Mouse (Mus musculus): Measurements from ENCODE around the gene Tagln.

The Tagln gene

GRCm38 (mm10) chr9:45907078-45907428, 28.8 kb downstream of the Tagln start:
- DNase-seq (ENCODE audit: low spot score), result no peak

DNA sequence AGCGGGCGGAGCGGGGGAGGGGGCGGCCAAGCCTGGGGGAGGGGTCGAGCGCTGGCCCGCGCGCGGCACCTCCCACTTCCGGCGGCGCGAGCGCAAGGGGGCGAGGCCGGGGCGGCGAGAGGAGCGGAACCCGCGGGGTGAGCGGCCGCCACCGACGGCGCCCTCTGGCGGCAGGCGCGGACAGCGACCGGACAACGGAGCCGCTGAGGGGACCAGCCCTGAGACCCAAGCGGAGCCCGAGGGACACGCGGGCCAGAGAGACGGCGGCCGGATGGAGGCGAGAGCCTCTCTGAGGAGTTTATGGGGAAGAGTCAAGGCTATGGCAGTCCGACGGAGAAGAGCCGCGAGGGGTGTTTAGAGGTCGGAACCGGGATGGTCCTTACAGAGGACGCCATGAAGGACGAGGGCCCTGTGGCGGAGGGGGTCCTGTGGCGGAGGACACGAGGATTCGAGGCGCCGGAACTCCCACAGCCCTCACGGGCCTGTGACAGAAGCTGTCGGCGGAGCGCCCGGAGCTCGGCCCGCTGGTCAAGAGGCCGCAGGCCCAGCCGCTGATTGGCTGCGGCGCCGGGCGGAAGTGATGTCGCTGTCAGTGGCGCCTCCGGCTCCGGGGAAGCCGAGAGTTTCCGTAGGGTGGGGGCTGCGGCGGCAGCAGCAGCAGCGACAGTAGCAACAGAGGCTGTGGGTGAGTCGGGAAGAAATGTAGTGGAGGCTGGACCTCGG, 29.3 kb downstream of the Tagln start, which contains the start of the genes Pcsk7 and Rnf214:
Gene Pcsk7, plus strand, starts transcription at position 143 of the 723 bp plus-strand sequence.
Gene Rnf214, minus strand, starts transcription at position 557 of the 723 bp plus-strand sequence.
- DNase-seq (ENCODE audit: low spot score), result peak; percentile 81

- DNase-seq (ENCODE audit: low spot score), result no peak
These were observed 30.0 kb downstream of the Tagln start for GRCm38 (mm10) chr9:45905811-45906237.

- no peak for DNase-seq (ENCODE audit: low spot score)
These were observed 30.7 kb downstream of the Tagln start for GRCm38 (mm10) chr9:45905196-45905595.

GRCm38 (mm10) chr9:45893681-45894080, 42.2 kb downstream of the Tagln start:
- DNase-seq (ENCODE audit: low spot score), result no peak
